Mouse (Mus musculus): ENCODE data around the gene Hist1h2bq.
"Not testable (repeated sequence)": the region's sequence is repeated elsewhere in the genome, so short reads cannot be mapped to it uniquely, and the experiment has no call there.

The Hist1h2bq gene

GRCm38 (mm10) chr13:21810073-21810472 lies at the start of gene Hist1h2bq, which contains the start of gene Hist1h2ao:
TSS of gene Hist1h2bq (minus strand) at chr13:21810197.
TSS of gene Hist1h2ao (plus strand) at chr13:21810465.
- DNase-seq (ENCODE audit: low spot score in 2 of 2) = not testable (repeated sequence)

DNA sequence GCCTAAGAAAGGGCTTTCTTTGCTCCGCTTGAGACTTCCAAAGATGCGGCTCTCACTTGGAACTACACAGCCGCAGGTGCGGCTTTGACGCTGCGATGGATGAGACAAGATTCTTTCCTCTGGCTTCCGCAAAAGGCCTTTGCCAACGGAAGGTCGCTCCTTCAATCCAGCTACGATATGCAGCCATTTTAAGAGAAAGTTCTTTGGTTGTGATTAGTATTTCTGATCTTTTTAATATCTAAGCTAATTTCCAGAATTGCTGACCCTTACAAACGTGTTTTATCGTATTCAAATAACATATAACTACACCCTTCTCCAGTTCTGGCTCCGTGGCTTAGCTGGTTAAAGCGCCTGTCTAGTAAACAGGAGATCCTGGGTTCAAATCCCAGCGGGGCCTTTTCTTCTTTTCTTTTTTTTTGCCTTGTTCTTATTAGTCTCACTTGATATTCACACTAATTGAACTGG lies 45.7 kb upstream of the Hist1h2bq start:
- peak; percentile 6 to 30 for DNase-seq (ENCODE audit: low spot score in 2 of 2)

- peak; percentile 45 to 84 for DNase-seq (ENCODE audit: low spot score in 2 of 2)
These were observed 45.1 kb upstream of the Hist1h2bq start for GRCm38 (mm10) chr13:21855146-21855545.

DNA sequence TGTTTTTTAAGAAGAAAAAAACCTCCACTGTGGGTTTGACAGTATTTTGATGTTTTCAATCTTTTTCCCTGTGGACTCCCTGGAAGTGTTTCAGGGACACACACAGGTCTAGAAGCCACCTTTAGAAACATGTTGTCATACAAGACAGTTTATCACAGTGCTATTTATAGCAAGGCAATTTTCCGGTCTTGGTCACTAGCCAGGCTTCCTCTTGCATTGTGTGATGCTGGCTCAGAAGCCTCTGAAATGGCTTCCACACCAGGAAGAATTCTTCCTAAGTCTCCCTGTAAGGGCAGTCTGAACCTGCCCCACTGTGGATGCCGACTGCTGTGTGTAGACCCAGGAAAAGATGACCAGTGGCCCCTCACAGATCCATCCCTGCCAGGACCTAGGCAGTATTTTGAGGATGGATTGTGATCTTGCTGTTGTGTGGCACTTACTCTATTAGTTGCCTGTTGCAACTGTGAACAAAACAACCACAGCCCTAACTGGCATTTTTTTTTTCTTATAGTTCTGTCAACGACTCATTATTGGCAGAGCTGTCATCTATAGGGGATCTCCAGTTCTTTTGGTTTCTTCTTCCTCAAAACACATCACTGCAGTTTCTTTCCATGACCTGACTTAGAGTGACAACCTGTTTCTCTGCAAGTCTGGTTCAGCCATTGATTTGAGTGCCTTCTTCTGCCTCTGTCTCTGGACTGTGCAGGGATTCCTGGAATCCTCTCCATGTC lies 42.4 kb upstream of the Hist1h2bq start:
- DNase-seq (ENCODE audit: low spot score in 2 of 2) = no peak

GRCm38 (mm10) chr13:21850696-21851095 lies 40.7 kb upstream of the Hist1h2bq start:
- DNase-seq (ENCODE audit: low spot score in 2 of 2) = not testable (repeated sequence)

DNA sequence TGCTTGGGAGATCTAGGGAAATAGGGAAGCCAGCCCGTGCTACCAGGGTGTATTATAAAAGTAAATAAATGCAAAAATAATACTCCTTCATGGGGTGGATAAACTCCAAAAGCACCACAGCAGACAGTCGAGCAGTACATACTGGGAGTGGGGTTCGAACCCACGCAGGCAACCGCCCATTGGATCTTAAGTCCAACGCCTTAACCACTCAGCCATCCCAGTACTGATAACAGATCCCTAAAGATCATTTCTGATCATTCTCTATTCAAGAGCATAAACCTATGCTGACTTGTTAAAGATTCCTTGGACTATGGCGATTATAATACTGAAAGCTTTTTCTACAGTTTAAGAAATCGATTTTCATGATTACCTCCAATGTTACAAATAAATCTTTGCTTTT lies 37.9 kb upstream of the Hist1h2bq start:
- no peak for DNase-seq (ENCODE audit: low spot score in 2 of 2)

- not testable (repeated sequence) for DNase-seq (ENCODE audit: low spot score in 2 of 2)
These were observed 36.4 kb upstream of the Hist1h2bq start for GRCm38 (mm10) chr13:21846356-21846755.

DNA sequence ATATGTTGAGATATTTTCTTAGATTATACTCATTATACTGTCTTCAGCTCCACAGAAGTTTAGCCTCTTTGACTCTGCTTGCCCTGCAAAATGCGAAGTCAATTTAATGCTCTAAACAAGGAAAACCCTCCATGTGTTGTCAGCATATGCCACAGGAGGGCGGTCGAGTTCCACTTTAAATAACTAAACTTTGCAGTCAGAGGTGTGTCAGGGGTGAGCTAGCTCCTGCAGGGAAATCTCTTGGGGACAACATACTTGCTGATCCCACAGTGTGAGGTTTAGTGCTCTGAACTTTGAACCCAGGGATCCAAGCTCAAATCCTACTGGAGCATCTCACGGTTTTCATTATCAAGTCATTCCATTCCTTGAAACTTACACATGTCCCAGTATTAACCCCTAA lies 30.5 kb upstream of the Hist1h2bq start:
- DNase-seq (ENCODE audit: low spot score in 2 of 2) = not testable (repeated sequence)

DNA sequence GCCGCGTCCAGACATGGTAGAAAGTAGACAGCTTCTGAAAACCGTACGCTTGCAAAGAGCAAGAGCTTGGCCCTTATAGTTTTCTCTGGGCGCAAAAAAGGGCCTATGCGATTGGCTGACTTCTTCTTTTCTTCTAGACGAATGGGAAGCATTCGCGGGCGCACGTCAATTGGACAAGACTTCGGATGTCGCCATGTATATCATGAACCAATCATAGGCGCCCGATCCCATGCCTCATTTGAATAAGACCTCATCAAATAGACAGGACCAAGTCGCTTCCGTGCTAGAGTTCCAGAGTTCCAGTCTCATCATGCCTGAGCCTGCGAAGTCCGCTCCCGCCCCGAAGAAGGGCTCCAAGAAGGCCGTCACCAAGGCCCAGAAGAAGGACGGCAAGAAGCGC lies 23.5 kb upstream of the Hist1h2bq start, which contains the start of the genes Hist1h2ap and Hist1h2br:
Gene Hist1h2ap, minus strand, starts transcription at position 47 of the 400 bp plus-strand sequence.
Gene Hist1h2br, plus strand, starts transcription at position 283 of the 400 bp plus-strand sequence.
- not testable (repeated sequence) for DNase-seq (ENCODE audit: low spot score in 2 of 2)

GRCm38 (mm10) chr13:21831418-21832394 lies 21.7 kb upstream of the Hist1h2bq start, which contains the start of gene Hist1h4n:
TSS of gene Hist1h4n (minus strand) at chr13:21832196.
- peak; percentile 13 to 20 for DNase-seq (ENCODE audit: low spot score in 2 of 2)

GRCm38 (mm10) chr13:21830344-21830743 lies 20.3 kb upstream of the Hist1h2bq start:
- no peak for DNase-seq (ENCODE audit: low spot score in 2 of 2)

DNA sequence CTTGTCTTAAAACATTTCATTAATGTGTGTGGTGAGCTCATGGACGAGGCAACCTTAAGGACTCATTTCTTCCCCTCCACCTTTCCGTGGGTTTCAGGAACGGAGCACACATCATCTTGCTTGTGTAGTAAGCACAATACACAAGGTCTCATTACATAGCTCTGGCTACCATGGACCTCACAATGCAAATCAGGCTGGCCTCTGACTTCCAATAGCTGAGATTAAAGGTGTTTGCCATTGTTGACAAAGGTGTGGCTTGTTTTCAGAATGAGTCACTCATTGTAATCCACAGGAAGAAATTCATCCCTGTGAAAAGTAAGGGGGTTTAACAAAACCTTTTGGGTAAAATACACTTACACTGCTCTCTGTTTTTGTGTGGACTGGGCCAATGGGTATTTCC lies 18.5 kb upstream of the Hist1h2bq start:
- no peak for DNase-seq (ENCODE audit: low spot score in 2 of 2)

DNA sequence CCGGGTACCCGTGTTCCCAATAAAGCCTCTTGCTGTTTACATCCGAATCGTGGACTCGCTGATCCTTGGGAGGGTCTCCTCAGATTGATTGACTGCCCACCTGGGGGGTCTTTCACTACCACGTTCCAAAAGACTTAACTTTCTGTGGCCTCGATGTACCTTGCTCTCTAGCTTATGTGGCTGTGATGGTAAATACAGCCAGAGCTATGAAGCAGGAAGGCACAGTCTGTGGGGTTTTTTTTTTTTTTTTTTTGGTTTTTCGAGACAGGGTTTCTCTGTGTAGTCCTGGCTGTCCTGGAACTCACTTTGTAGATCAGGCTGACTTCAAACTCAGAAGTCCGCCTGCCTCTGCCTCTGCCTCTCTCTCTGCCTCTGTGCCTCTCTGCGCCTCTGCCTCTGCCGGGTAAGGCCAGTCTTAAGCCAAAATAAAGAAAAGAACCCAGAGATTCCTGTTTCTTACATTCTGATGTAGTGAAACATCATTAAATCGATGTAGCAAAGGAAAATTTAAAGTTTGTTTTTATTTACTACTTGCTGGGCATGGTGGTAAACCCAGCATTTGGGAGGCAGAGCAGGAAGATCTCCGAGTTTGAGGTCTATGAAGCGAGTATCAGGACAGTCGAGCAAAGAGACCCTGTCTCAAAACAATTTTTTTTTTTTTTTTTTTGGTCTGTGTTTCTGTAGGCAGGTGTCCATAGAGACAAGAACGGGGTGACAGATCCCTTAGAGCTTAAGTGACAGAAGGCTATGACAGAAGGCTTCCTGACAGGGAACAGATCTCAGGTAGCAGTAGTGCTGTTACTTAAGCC lies 10.3 kb upstream of the Hist1h2bq start:
- DNase-seq (ENCODE audit: low spot score in 2 of 2) = not testable (repeated sequence)

DNA sequence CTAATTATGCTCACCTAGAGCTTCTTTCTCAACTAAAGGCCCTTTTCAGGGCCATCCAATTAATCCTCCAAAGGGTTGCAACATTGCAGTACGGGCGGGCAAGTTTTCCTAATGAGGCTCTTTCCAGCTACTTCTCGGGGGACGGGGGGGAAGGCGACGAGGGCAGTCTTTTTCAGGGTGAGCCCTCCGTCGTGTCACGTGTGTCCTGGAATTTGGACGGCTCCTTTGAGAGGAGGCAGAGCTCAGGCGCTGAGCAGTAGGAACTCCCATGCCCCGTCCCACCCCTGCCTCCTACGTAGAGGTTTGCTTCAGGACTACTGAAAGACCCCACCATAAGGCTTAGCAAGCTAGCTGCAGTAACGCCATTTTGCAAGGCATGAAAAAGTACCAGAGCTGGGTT lies 2.1 kb upstream of the Hist1h2bq start:
- DNase-seq (ENCODE audit: low spot score in 2 of 2) = not testable (repeated sequence)

DNA sequence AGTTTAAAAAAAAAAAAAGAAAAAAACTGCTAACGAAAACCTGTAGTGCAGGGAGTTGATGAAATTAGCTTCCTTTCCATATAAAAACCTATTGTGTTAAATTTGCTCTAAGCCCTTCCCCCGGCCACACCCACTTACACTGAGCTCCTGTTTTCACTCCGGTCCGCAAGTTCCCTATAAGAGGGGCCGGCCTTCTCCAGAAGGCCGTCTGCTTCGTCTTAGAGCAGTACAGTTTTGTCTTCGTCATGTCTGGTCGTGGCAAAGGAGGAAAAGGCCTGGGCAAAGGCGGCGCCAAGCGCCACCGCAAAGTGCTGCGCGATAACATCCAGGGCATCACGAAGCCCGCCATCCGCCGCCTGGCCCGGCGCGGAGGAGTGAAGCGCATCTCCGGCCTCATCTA lies 1.5 kb upstream of the Hist1h2bq start, which contains the start of gene Hist1h4m:
Gene Hist1h4m, plus strand, starts transcription at position 208 of the 400 bp plus-strand sequence.
- DNase-seq (ENCODE audit: low spot score in 2 of 2) = peak; percentile 30 to 32

DNA sequence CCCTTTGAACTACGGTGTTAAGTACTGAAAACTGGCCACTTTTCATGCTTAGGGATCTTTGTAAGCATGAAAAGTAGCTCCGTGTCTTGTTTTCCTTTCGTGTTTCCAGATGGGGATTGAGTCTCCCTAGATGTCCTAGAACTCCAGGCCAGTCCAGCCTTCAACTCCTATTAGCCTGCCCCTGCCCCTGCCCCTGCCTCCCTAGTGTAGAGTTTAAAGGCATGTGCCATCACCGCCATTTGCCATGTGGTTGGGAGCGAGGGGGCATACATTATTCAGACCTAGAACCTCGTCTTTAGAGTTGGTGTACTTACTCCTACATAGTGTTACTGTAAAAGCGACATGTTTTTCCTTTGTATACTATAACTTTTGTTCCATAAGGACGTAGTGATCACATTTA lies 1.1 kb upstream of the Hist1h2bq start:
- DNase-seq (ENCODE audit: low spot score in 2 of 2) = not testable (repeated sequence)

DNA sequence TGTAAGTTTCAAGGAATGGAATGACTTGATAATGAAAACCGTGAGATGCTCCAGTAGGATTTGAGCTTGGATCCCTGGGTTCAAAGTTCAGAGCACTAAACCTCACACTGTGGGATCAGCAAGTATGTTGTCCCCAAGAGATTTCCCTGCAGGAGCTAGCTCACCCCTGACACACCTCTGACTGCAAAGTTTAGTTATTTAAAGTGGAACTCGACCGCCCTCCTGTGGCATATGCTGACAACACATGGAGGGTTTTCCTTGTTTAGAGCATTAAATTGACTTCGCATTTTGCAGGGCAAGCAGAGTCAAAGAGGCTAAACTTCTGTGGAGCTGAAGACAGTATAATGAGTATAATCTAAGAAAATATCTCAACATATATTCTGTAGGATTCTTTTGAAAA lies 6.9 kb downstream of the Hist1h2bq start:
- DNase-seq (ENCODE audit: low spot score in 2 of 2) = not testable (repeated sequence)

- not testable (repeated sequence) for DNase-seq (ENCODE audit: low spot score in 2 of 2)
These were observed 12.8 kb downstream of the Hist1h2bq start for GRCm38 (mm10) chr13:21797163-21797562.

DNA sequence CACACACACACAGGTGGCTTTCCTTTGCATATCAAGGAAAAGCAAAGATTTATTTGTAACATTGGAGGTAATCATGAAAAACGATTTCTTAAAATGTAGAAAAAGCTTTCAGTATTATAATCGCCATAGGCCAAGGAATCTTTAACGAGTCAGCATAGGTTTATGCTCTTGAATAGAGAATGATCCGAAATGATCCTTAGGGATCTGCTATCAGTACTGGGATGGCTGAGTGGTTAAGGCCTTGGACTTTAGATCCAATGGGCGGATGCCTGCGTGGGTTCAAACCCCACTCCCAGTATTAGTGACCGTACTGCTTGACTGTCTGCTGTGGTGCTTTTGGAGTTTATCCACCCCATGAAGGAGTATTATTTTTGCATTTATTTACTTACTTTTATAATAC lies 14.4 kb downstream of the Hist1h2bq start:
- no peak for DNase-seq (ENCODE audit: low spot score in 2 of 2)

- no peak for DNase-seq (ENCODE audit: low spot score in 2 of 2)
These were observed 19.3 kb downstream of the Hist1h2bq start for GRCm38 (mm10) chr13:21790601-21791283.

Data from frontal cortex, postnatal 14 days (tissue).